Mouse (Mus musculus): Measurements from ENCODE around the gene 1700025G04Rik. TPM values are rescaled to one million over a fixed set of nuclear protein-coding genes. Genes with fewer than 3 reads are reported as not detected.
"Not testable (repeated sequence)": the region's sequence is repeated elsewhere in the genome, so short reads cannot be mapped to it uniquely, and the experiment has no call there.

1700025G04Rik gene
- polyA plus RNA-seq, 1 experiment from 2014 or later: 8.7 TPM

- Histone ChIP-seq H3K27me3 (replicated peaks; ENCODE audit: control insufficient read depth, insufficient read depth, low read length) (no peaks in the 10 kb centered on the region), H3K27ac (ENCODE audit: low read depth, low read length) (no peak overlapping the region), H3K9me3 (ENCODE audit: control insufficient read depth, low read length) (no peaks in the 10 kb centered on the region), H3K4me1 (replicated peaks; ENCODE audit: control insufficient read depth, insufficient read depth, low read length) (no peaks in the 10 kb centered on the region), H3K4me3 (ENCODE audit: low read depth, low read length) (no peak overlapping the region), H3K36me3 (ENCODE audit: control insufficient read depth, insufficient read depth, low read length) (no peaks in the 10 kb centered on the region), H3K9ac (ENCODE audit: low read depth, low read length) (no peak overlapping the region), H3K4me2 (no peak overlapping the region)
- DNase-seq (ENCODE audit: low spot score) (no peak), ATAC-seq (replicated peaks; ENCODE audit: low FRiP score) (no peak)
- 77% methylated on average over 17 of the region's 17 CpGs for WGBS
These were observed 244.6 kb downstream of the 1700025G04Rik start for GRCm38 (mm10) chr1:151845252-151845832.

- H3K9me3 ChIP-seq (ENCODE audit: control insufficient read depth, low read length); DNase-seq (ENCODE audit: low spot score); H3K27ac ChIP-seq (ENCODE audit: low read depth, low read length); ATAC-seq (replicated peaks; ENCODE audit: low FRiP score); H3K4me3 ChIP-seq (ENCODE audit: low read depth, low read length); H3K27me3 ChIP-seq (replicated peaks; ENCODE audit: control insufficient read depth, insufficient read depth, low read length); H3K4me2 ChIP-seq; H3K9ac ChIP-seq (ENCODE audit: low read depth, low read length); H3K36me3 ChIP-seq (ENCODE audit: control insufficient read depth, insufficient read depth, low read length); H3K4me1 ChIP-seq (replicated peaks; ENCODE audit: control insufficient read depth, insufficient read depth, low read length): not testable (repeated sequence)
- WGBS: 89% methylated on average over 1 of the region's 1 CpGs
These were observed 249.6 kb downstream of the 1700025G04Rik start for GRCm38 (mm10) chr1:151840345-151840744.

DNA sequence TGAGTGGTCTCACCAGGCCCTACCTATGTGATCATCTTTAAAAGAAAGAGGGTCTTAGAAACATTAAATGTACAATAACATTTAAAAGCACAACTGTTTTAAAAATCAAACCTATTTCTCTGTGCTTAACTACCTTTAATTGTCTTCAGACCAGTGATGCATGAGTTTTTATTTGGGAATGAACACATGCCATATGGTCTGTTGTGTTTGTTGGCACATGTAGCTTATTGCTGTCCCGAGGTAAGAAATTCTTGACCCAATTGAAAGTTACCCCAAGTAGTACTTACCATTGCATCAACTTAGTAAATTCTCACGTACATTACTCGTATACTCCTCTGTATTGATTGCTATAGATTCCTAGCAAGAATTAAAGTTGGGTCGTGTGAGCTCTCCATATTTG, 254.7 kb downstream of the 1700025G04Rik start:
- no peak for DNase-seq (ENCODE audit: low spot score)
- H3K4me2 ChIP-seq: no peak overlapping the region
- no peaks in the 10 kb centered on the region for H3K36me3 ChIP-seq (ENCODE audit: control insufficient read depth, insufficient read depth, low read length)
- WGBS: 81% methylated on average over 4 of the region's 4 CpGs
- no peaks in the 10 kb centered on the region for H3K4me1 ChIP-seq (replicated peaks; ENCODE audit: control insufficient read depth, insufficient read depth, low read length)
- H3K27me3 ChIP-seq (replicated peaks; ENCODE audit: control insufficient read depth, insufficient read depth, low read length): no peaks in the 10 kb centered on the region
- no peak overlapping the region for H3K9ac ChIP-seq (ENCODE audit: low read depth, low read length)
- ATAC-seq (replicated peaks; ENCODE audit: low FRiP score): no peak
- no peak overlapping the region for H3K27ac ChIP-seq (ENCODE audit: low read depth, low read length)
- H3K4me3 ChIP-seq (ENCODE audit: low read depth, low read length): no peak overlapping the region
- peaks cover 3% of the 10 kb centered on the region; the same call in 1 of the 2 replicates for H3K9me3 ChIP-seq (ENCODE audit: control insufficient read depth, low read length)

- 81% methylated on average over 3 of the region's 3 CpGs for WGBS
- no peaks in the 10 kb centered on the region for H3K27me3 ChIP-seq (replicated peaks; ENCODE audit: control insufficient read depth, insufficient read depth, low read length)
- H3K36me3 ChIP-seq (ENCODE audit: control insufficient read depth, insufficient read depth, low read length): no peaks in the 10 kb centered on the region
- H3K4me1 ChIP-seq (replicated peaks; ENCODE audit: control insufficient read depth, insufficient read depth, low read length): no peaks in the 10 kb centered on the region
- no peak overlapping the region for H3K4me3 ChIP-seq (ENCODE audit: low read depth, low read length)
- H3K9me3 ChIP-seq (ENCODE audit: control insufficient read depth, low read length): peaks cover 3% of the 10 kb centered on the region; the same call in 1 of the 2 replicates
- ATAC-seq (replicated peaks; ENCODE audit: low FRiP score) (no peak), DNase-seq (ENCODE audit: low spot score) (no peak)
- no peak overlapping the region for H3K9ac ChIP-seq (ENCODE audit: low read depth, low read length)
- H3K4me2 ChIP-seq: no peak overlapping the region
- no peak overlapping the region for H3K27ac ChIP-seq (ENCODE audit: low read depth, low read length)
These were observed 258.1 kb downstream of the 1700025G04Rik start for GRCm38 (mm10) chr1:151831791-151832190.

- H3K4me2 ChIP-seq: no peak overlapping the region
- H3K4me1 ChIP-seq (replicated peaks; ENCODE audit: control insufficient read depth, insufficient read depth, low read length): no peaks in the 10 kb centered on the region
- H3K9me3 ChIP-seq (ENCODE audit: control insufficient read depth, low read length): no peaks in the 10 kb centered on the region
- no peak for ATAC-seq (replicated peaks; ENCODE audit: low FRiP score)
- H3K4me3 ChIP-seq (ENCODE audit: low read depth, low read length): no peak overlapping the region
- WGBS: 88% methylated on average over 7 of the region's 7 CpGs
- H3K36me3 ChIP-seq (ENCODE audit: control insufficient read depth, insufficient read depth, low read length): no peaks in the 10 kb centered on the region
- H3K27ac ChIP-seq (ENCODE audit: low read depth, low read length): no peak overlapping the region
- peak; percentile 12 for DNase-seq (ENCODE audit: low spot score)
- H3K27me3 ChIP-seq (replicated peaks; ENCODE audit: control insufficient read depth, insufficient read depth, low read length): no peaks in the 10 kb centered on the region
- no peak overlapping the region for H3K9ac ChIP-seq (ENCODE audit: low read depth, low read length)
These were observed 264.9 kb downstream of the 1700025G04Rik start for GRCm38 (mm10) chr1:151825065-151825464.

DNA sequence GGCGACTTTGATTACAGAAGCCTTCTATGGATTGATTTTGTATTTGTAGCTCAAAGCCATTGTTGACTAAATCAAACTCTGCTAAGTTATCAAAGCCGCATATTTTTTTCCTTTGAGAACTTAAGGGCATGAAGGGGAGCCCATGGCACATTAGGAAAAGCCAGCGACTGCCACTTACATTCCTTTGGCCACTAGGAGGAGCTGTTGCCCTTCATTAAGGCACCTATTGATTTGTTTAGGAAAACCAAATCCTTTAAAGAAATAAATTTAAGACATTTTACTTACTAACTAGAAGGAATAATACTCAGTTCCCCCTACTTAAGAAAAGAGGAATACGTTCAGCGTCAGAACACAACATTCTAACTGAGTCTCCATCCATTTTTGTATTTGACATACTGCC, 269.5 kb downstream of the 1700025G04Rik start:
- 26% methylated on average over 5 of the region's 5 CpGs for WGBS
- H3K4me1 ChIP-seq (replicated peaks; ENCODE audit: control insufficient read depth, insufficient read depth, low read length): no peaks in the 10 kb centered on the region
- H3K9ac ChIP-seq (ENCODE audit: low read depth, low read length): no peak overlapping the region
- H3K4me3 ChIP-seq (ENCODE audit: low read depth, low read length): no peak overlapping the region
- no peak overlapping the region for H3K4me2 ChIP-seq
- H3K27me3 ChIP-seq (replicated peaks; ENCODE audit: control insufficient read depth, insufficient read depth, low read length): no peaks in the 10 kb centered on the region
- H3K36me3 ChIP-seq (ENCODE audit: control insufficient read depth, insufficient read depth, low read length): peaks cover 7% of the 10 kb centered on the region; the same call in 1 of the 2 replicates
- H3K27ac ChIP-seq (ENCODE audit: low read depth, low read length): no peak overlapping the region
- H3K9me3 ChIP-seq (ENCODE audit: control insufficient read depth, low read length): no peaks in the 10 kb centered on the region
- DNase-seq (ENCODE audit: low spot score): no peak
- no peak for ATAC-seq (replicated peaks; ENCODE audit: low FRiP score)

- Histone ChIP-seq H3K27me3 (replicated peaks; ENCODE audit: control insufficient read depth, insufficient read depth, low read length) (no peaks in the 10 kb centered on the region), H3K9ac (ENCODE audit: low read depth, low read length) (no peak overlapping the region), H3K36me3 (ENCODE audit: control insufficient read depth, insufficient read depth, low read length) (peaks cover 7% of the 10 kb centered on the region; the same call in 1 of the 2 replicates), H3K27ac (ENCODE audit: low read depth, low read length) (no peak overlapping the region), H3K9me3 (ENCODE audit: control insufficient read depth, low read length) (no peaks in the 10 kb centered on the region), H3K4me2 (no peak overlapping the region), H3K4me3 (ENCODE audit: low read depth, low read length) (no peak overlapping the region), H3K4me1 (replicated peaks; ENCODE audit: control insufficient read depth, insufficient read depth, low read length) (no peaks in the 10 kb centered on the region)
- DNase-seq (ENCODE audit: low spot score): no peak
- no peak for ATAC-seq (replicated peaks; ENCODE audit: low FRiP score)
- 82% methylated on average over 7 of the region's 7 CpGs for WGBS
These were observed 270.7 kb downstream of the 1700025G04Rik start for GRCm38 (mm10) chr1:151819190-151819589.

DNA sequence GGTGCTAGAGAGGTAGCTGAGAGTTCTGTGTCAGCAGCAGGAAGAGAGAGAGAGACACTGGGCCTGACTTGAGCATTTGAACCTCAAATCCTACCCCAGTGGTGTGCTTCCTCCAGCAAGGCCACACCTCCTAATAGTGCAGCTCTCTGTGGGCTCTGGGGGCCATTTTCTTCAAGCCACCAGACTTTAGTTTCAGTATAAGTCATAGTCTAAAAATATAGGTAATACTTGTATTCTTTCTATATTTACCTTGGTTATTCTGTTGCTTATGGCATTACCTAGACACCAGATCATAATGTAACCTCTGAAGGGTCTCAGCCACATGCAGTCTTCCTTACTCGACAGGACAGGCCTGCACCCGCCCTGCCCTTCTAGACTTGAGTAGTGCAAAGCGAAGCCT, 273.9 kb downstream of the 1700025G04Rik start:
- no peak overlapping the region for H3K9ac ChIP-seq (ENCODE audit: low read depth, low read length)
- no peak overlapping the region for H3K4me2 ChIP-seq
- no peaks in the 10 kb centered on the region for H3K27me3 ChIP-seq (replicated peaks; ENCODE audit: control insufficient read depth, insufficient read depth, low read length)
- no peak overlapping the region for H3K4me3 ChIP-seq (ENCODE audit: low read depth, low read length)
- ATAC-seq (replicated peaks; ENCODE audit: low FRiP score): no peak
- DNase-seq (ENCODE audit: low spot score): no peak
- peaks cover 9% of the 10 kb centered on the region; the same call in 1 of the 2 replicates for H3K36me3 ChIP-seq (ENCODE audit: control insufficient read depth, insufficient read depth, low read length)
- WGBS: 93% methylated on average over 3 of the region's 3 CpGs
- no peaks in the 10 kb centered on the region for H3K4me1 ChIP-seq (replicated peaks; ENCODE audit: control insufficient read depth, insufficient read depth, low read length)
- no peaks in the 10 kb centered on the region for H3K9me3 ChIP-seq (ENCODE audit: control insufficient read depth, low read length)
- H3K27ac ChIP-seq (ENCODE audit: low read depth, low read length): no peak overlapping the region

- WGBS: 94% methylated on average over 13 of the region's 13 CpGs
- H3K36me3 ChIP-seq (ENCODE audit: control insufficient read depth, insufficient read depth, low read length): peaks cover 8% of the 10 kb centered on the region; the same call in 1 of the 2 replicates
- DNase-seq (ENCODE audit: low spot score): no peak
These were observed 277.8 kb downstream of the 1700025G04Rik start for GRCm38 (mm10) chr1:151812004-151812712.

More at GRCm38 (mm10) chr1:151812004-151812712, 277.8 kb downstream of the 1700025G04Rik start:
- Histone ChIP-seq H3K27ac (ENCODE audit: low read depth, low read length) (no peak overlapping the region), H3K27me3 (replicated peaks; ENCODE audit: control insufficient read depth, insufficient read depth, low read length) (no peaks in the 10 kb centered on the region), H3K9ac (ENCODE audit: low read depth, low read length) (no peak overlapping the region), H3K4me2 (no peak overlapping the region), H3K4me3 (ENCODE audit: low read depth, low read length) (no peak overlapping the region), H3K4me1 (replicated peaks; ENCODE audit: control insufficient read depth, insufficient read depth, low read length) (no peaks in the 10 kb centered on the region), H3K9me3 (ENCODE audit: control insufficient read depth, low read length) (no peaks in the 10 kb centered on the region)
- no peak for ATAC-seq (replicated peaks; ENCODE audit: low FRiP score)

Data from liver, embryonic 11.5 days (tissue).